Mouse (Mus musculus) mesoderm, embryonic 11.5 days (tissue): Measurements from ENCODE around the gene Dedd.

Experiments
- DNase-seq: peaks from one replicate; pipeline ENCODE4 v3.0.0-alpha.2; 2012; ENCODE audit warnings: low read depth, low spot score

Dedd gene

GRCm38 (mm10) chr1:171361106-171362103, 32.5 kb downstream of the Dedd start:
- peak; percentile 78 for DNase-seq

GRCm38 (mm10) chr1:171365934-171366333, 37.0 kb downstream of the Dedd start:
- DNase-seq = no peak

- no peak for DNase-seq
Measured at GRCm38 (mm10) chr1:171369845-171370556, 41.1 kb downstream of the Dedd start, which contains the start of gene Nectin4. Gene Nectin4, plus strand, starts transcription at chr1:171370099.

GRCm38 (mm10) chr1:171372880-171373279, 43.9 kb downstream of the Dedd start:
- no peak for DNase-seq

- no peak for DNase-seq
Measured at GRCm38 (mm10) chr1:171373946-171374345, 45.0 kb downstream of the Dedd start.

DNA sequence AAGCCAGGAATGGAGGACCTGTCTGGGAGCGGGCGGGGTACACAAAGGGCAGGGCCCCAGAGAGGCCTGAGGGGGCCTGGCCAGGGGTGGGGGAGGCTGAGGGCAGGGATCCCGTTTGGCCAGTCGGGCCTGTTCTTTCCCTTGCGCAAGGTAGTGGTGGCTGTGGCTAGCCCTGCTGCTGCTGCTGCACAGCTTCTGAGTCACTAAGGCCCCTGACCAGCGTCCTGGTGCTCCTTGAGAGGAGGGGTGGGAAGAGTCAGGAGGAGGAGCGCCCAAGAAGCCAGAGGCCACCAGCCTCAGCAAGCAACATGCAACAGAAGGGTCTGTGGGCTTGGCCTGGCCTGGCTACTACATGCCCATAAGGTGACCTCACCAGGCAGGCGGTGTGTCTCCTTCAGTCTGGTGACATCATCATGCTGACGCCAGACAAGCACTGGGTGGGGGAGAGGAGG, 46.7 kb downstream of the Dedd start:
- DNase-seq = no peak

GRCm38 (mm10) chr1:171378298-171378697, 49.4 kb downstream of the Dedd start:
- no peak for DNase-seq

DNA sequence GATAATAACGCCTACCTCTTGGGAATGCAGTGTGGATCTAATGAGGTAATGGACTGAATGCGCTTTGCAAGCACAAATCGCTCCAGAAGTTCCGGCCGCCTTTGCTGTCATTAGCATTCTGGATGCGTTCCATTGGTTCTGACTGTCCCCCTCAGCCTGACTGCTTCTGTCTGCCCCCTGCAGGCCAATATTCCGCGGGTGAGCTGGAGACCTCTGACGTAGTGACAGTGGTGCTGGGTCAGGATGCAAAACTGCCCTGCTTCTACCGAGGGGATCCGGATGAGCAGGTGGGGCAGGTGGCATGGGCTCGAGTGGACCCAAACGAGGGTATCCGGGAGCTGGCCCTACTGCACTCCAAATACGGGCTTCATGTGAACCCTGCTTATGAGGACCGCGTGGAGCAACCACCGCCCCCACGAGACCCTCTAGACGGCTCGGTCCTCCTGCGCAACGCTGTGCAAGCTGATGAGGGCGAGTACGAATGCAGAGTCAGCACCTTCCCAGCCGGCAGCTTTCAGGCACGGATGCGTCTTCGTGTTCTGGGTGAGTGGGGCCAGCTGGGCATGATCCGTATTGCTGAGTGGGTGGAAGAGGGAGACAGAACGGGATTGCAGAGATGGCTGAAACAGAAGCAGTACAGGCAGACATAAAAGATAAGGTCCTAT, 51.1 kb downstream of the Dedd start:
- DNase-seq = peak; percentile 82

DNA sequence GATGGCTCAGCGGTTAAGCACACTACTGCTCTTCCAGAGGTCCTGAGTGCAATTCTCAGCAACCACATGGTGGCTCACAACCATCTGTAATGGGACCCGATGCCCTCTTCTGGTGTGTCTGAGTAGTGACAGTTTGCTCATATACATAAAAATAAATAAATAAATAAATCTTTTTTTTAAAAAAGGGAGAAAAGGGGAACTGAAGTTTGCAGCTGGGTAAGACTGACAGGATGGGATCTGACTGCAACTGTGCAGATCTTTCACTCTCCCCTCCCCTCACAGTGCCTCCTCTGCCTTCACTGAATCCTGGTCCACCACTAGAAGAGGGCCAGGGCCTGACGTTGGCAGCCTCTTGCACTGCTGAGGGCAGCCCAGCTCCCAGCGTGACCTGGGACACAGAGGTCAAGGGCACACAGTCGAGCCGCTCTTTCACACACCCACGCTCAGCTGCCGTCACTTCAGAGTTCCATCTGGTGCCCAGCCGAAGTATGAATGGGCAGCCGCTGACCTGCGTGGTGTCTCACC, 53.2 kb downstream of the Dedd start:
- DNase-seq = no peak

GRCm38 (mm10) chr1:171384361-171384760, 55.4 kb downstream of the Dedd start:
- no peak for DNase-seq

DNA sequence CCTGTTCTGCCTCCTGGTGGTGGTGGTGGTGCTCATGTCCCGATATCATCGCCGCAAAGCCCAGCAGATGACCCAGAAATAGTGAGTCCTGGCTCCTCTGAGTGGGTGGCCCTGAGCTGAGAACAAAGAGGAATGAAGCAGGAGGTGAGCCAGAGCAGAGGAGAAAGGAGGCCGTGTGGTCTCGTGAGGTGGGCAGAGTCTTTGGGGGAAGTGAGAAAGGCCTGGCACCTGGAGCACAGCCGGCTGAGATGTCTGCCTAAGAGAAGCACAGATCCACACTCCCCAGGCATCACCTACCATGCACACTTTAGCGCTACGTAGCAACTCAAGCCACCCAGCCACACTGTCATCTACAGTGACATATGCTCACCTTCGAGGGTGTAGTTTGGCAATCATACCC, 56.2 kb downstream of the Dedd start:
- DNase-seq = no peak

GRCm38 (mm10) chr1:171387099-171387498, 58.2 kb downstream of the Dedd start:
- DNase-seq = peak; percentile 55

DNA sequence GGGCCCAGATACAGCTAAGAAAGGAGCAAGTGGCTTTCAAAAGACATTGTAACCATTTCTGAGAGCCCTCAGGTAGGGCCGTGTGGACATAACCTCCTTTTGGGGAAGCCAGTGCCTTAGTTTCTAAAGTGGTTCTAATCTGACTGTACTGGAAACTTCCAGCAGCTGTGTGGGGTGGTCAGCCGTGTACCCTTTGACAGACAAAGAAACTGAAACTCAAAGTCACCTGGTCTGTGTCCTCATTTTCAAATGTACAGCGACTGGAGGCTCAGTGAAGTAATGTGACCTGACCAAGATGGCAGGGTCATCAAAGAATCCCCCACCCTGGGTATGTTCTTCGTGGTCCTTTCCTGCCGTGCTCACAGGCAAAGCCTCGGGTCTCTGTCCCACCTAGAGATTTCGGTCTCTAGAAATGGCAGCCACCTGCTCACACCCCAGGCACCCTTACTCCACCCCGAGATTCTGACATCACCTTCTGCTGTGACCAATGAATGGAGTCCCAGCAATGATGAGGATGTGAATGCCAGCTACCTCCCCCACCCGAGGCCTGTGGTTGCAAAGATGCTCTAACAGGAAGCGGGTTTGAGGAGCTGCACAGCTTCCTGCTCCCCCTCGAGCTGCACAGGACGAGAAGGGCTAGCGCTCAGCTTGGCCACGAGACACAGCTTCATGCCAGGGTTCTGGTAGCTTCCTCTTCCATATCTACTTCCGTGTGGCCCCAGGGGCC, 59.6 kb downstream of the Dedd start, which contains the start of gene Arhgap30:
Arhgap30 (plus strand) TSS at position 579 of the 727 bp plus-strand sequence.
- DNase-seq = no peak

DNA sequence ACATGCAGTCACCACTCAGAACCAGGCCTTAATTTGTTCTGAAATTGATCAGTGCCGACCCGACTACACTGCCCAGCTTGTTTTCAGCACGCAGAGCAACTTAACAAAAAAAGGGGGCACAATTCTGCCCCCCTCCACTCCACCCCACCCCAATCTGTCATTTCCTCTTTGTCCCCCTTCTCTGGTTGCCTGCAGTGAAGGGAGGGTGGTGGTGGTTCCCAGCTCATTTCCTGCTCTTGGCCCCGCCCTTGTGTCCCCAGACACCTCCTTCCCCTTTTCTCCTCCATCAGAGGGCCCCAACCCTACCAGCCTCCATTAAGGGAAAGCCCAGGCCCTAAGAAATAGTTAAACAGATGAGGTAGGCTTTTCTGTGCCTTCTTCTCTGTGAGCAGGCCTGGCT, 61.2 kb downstream of the Dedd start:
- DNase-seq = no peak
